Mouse (Mus musculus): Measurements from ENCODE around the gene Tbc1d16. TPM values are rescaled to one million over a fixed set of nuclear protein-coding genes. Genes with fewer than 3 reads are reported as not detected.

The Tbc1d16 gene
- polyA plus RNA-seq, 1 experiment = 1.2 TPM

DNA sequence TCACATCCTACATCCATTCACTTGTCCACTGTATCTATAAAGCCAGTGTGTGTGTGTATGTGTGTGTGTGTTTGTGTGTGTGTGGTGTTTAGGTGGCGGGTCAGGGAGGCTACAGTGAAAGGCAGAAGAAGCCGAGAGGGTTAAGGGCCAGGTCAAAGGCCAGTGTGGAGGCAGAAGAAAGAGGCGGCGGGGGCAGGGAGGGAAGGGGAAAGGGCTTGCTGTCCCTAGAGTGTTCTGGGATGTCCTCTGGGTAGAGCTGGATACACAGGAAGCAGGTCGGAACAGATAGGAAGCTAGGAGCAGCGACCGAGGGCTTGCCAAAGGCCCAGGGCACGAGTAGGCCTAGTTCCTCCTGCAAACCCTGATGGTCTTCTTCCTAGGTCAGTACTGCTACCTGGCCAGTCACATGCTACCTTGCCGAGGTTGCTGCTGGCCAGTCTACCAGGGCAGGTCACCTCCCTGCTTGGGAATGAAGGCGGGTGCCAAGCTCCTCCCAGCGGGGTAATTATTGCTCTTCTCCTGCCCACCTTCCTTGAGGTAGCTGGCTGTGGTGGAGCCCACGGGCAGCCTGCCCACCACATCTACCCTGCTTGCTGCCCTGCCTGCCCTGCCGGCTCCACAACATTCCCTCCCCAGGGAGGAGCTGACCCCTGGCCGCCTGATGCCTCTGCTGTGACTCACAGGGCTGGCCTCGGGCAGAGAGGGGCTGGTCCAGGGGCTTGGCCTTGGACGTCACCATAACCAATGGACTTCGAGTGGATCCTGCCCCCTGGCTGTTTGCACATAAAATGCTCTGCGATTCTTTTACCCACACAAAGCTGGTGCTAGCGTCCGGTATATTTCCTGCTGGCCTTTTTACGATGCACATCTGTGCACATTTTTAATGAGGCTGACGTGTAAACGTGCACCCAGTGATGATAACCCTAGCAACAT lies 102.1 kb downstream of the Tbc1d16 start:
- Histone ChIP-seq H3K4me1 (ENCODE audit: control insufficient read depth, insufficient read depth, low read length) (peaks cover 25% of the 10 kb centered on the region), H3K4me3 (replicated peaks; ENCODE audit: control insufficient read depth, low read depth, low read length) (no peak overlapping the region), H3K27ac (ENCODE audit: control insufficient read depth, insufficient read depth, low read depth, low read length, poor library complexity) (peak overlapping the region; percentile 38; the same call in 1 of the 2 replicates)
- WGBS = 27% methylated on average over 23 of the region's 23 CpGs
- TF ChIP-seq POLR2A (IDR thresholded peaks at IDR 0.05; ENCODE audit: borderline replicate concordance, control insufficient read depth, low read depth, low read length) (no peak), CTCF (IDR thresholded peaks at IDR 0.05; ENCODE audit: control insufficient read depth, insufficient read depth, low read length) (peak; percentile 27; the same call in 1 of the 2 replicates)

DNA sequence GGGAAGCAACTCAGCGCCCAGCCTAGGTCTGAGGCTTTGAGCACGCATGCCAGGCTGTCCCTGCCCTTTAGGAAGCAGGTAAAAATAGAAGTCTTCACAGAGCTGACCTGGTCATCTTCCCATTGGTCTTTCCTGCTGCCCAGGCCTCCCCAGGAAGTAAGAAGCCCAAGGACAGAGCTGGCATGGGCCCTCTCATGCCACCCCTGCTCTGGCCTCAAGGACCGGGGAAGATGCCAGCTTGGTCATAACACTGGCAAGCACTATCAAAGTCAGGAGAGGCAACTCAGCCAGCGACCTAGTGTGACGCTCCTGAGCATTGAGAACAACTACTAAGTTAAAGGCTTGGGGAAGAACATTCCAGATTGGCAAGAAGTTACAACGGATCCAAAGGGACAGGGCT lies 103.8 kb downstream of the Tbc1d16 start:
- peaks cover 25% of the 10 kb centered on the region for H3K4me1 ChIP-seq (ENCODE audit: control insufficient read depth, insufficient read depth, low read length)
- no peak for TF ChIP-seq CTCF (IDR thresholded peaks at IDR 0.05; ENCODE audit: control insufficient read depth, insufficient read depth, low read length)
- TF ChIP-seq POLR2A (IDR thresholded peaks at IDR 0.05; ENCODE audit: borderline replicate concordance, control insufficient read depth, low read depth, low read length) = no peak
- no peak overlapping the region for H3K27ac ChIP-seq (ENCODE audit: control insufficient read depth, insufficient read depth, low read depth, low read length, poor library complexity)
- H3K4me3 ChIP-seq (replicated peaks; ENCODE audit: control insufficient read depth, low read depth, low read length) = no peak overlapping the region
- WGBS = 84% methylated on average over 6 of the region's 6 CpGs

DNA sequence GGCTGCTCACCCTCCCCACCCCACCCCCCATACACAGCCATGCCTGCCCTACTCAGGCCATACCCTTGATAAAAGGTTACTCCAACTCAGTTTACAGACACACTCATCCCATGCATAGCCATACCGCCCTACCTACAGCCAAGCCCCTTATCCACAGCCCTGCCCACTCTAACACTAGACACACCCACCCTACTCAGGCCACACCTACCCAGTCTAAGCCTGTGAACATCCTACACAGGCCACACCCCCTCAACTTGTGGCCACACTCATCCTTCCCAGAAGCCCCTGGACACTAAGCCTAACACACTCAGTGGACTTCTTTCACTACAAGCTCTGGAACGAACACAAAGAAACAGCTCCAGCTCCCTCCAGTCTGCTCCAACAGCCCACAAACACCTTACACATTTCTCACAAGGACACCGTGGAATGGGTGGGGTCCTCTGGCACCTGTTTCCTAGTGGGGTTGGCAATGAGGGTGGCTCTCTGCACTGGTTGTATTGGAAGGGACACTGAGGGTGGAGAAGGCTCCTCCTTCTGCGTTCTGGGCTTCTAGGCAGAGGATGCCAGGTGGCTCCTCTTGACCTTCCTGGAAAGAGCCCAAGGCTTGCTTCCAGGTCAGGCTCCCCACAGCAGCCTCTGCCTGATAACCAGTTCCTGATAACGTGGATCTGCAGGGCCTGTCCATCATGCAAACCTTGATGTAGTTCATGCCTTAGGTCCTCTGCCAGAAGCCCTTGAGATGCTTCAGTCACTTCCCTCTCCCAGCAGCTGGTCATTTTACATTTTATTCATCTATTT lies 104.6 kb downstream of the Tbc1d16 start:
- WGBS = 59% methylated on average over 5 of the region's 5 CpGs

DNA sequence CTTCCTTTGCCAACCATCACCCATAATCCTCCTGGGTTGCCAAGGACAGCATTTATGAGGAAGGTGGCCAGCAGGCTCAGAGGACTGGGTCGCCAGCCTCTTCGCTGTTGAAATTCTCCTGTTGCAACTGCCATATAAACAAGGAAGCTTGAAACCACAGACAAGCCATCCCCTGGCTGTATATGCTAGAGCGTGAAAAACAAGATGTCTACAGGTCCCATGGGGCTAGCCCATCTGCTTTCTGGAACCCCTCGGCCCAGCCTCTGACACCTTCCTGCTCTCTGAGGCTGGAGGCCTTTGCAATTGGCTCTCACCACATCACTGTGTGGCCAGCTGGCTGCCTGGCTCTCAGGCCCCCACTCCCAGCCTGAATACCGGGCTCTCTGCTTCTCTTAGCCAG lies 105.9 kb downstream of the Tbc1d16 start:
- H3K4me1 ChIP-seq (ENCODE audit: control insufficient read depth, insufficient read depth, low read length) = peaks cover 20% of the 10 kb centered on the region
- 28% methylated on average over 5 of the region's 5 CpGs for WGBS
- TF ChIP-seq POLR2A (IDR thresholded peaks at IDR 0.05; ENCODE audit: borderline replicate concordance, control insufficient read depth, low read depth, low read length) (no peak), CTCF (IDR thresholded peaks at IDR 0.05; ENCODE audit: control insufficient read depth, insufficient read depth, low read length) (no peak)
- H3K27ac ChIP-seq (ENCODE audit: control insufficient read depth, insufficient read depth, low read depth, low read length, poor library complexity) = peak overlapping the region; percentile 87
- H3K4me3 ChIP-seq (replicated peaks; ENCODE audit: control insufficient read depth, low read depth, low read length) = no peak overlapping the region

More for the DNA sequence above, 104.6 kb downstream of the Tbc1d16 start:
- no peak for TF ChIP-seq POLR2A (IDR thresholded peaks at IDR 0.05; ENCODE audit: borderline replicate concordance, control insufficient read depth, low read depth, low read length)
- TF ChIP-seq CTCF (IDR thresholded peaks at IDR 0.05; ENCODE audit: control insufficient read depth, insufficient read depth, low read length) = no peak
- peaks cover 25% of the 10 kb centered on the region for H3K4me1 ChIP-seq (ENCODE audit: control insufficient read depth, insufficient read depth, low read length)
- H3K27ac ChIP-seq (ENCODE audit: control insufficient read depth, insufficient read depth, low read depth, low read length, poor library complexity) = no peak overlapping the region
- H3K4me3 ChIP-seq (replicated peaks; ENCODE audit: control insufficient read depth, low read depth, low read length) = no peak overlapping the region

DNA sequence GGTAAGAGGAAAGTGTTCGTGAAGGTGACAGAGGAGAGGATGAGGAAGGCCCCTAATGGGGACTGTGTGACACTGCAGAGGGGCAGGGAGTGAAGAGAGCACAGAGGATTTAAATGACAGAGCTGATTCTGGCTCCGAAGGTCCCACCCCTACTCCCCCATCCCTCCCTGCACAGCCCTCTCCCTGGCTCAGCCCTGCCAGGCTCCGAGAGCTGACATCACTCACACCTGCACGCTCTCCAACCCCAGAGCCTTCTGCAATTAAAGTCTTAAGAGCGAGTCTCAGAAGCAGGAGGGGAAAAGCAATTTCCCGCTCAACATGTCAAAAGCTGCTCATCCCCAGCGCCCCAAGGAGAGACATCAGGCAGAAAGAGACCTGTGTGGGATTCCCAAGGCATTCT lies 109.4 kb downstream of the Tbc1d16 start:
- H3K4me1 ChIP-seq (ENCODE audit: control insufficient read depth, insufficient read depth, low read length) = peaks cover 14% of the 10 kb centered on the region
- WGBS = 79% methylated on average over 7 of the region's 7 CpGs
- H3K27ac ChIP-seq (ENCODE audit: control insufficient read depth, insufficient read depth, low read depth, low read length, poor library complexity) = no peak overlapping the region
- no peak overlapping the region for H3K4me3 ChIP-seq (replicated peaks; ENCODE audit: control insufficient read depth, low read depth, low read length)
- TF ChIP-seq CTCF (IDR thresholded peaks at IDR 0.05; ENCODE audit: control insufficient read depth, insufficient read depth, low read length) (no peak), POLR2A (IDR thresholded peaks at IDR 0.05; ENCODE audit: borderline replicate concordance, control insufficient read depth, low read depth, low read length) (no peak)

DNA sequence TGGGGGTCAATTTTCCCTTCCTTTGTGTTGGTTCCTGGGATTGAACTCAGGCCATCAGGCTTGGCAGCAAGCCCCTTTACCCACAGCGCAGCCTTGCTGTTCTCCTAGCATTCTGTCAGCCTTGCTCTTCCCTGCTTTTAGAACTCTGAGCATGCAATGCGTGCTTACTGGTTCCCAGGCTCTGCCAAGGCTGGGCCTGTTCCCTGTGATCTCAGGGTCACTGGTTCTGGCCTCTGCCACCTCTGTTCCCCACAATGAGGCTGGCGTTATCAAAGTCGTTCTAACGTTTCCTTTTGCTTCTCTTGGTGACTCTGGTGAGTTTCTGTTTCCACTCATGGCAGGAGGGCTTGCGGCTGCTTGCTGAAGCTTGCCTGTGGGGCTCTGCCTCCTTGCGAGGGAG lies 110.4 kb downstream of the Tbc1d16 start:
- Histone ChIP-seq H3K4me3 (replicated peaks; ENCODE audit: control insufficient read depth, low read depth, low read length) (no peak overlapping the region), H3K4me1 (ENCODE audit: control insufficient read depth, insufficient read depth, low read length) (peaks cover 9% of the 10 kb centered on the region), H3K27ac (ENCODE audit: control insufficient read depth, insufficient read depth, low read depth, low read length, poor library complexity) (no peak overlapping the region)
- TF ChIP-seq CTCF (IDR thresholded peaks at IDR 0.05; ENCODE audit: control insufficient read depth, insufficient read depth, low read length) (no peak), POLR2A (IDR thresholded peaks at IDR 0.05; ENCODE audit: borderline replicate concordance, control insufficient read depth, low read depth, low read length) (no peak)
- 45% methylated on average over 7 of the region's 7 CpGs for WGBS

DNA sequence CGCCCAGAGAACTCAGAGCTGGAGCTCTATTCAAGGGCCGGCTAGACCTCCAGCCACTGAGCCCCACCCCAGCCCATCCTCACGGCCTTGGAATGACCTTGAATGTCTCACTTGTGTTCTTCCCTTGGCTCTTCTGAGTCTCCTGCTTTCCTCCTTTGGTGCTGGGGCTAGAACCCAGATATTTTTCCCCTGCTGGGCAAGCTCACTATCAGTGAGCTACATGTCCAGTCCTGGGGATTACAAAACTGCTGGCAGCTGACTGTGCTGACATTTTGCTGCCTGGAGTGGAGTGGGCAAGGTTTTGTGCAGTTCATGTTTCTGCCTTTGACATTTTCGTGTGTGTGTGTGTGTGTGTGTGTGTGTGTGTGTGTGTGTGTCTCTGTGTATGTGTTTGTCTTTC lies 111.3 kb downstream of the Tbc1d16 start:
- no peak overlapping the region for H3K27ac ChIP-seq (ENCODE audit: control insufficient read depth, insufficient read depth, low read depth, low read length, poor library complexity)
- WGBS = 63% methylated on average over 4 of the region's 4 CpGs
- no peak for TF ChIP-seq POLR2A (IDR thresholded peaks at IDR 0.05; ENCODE audit: borderline replicate concordance, control insufficient read depth, low read depth, low read length)
- no peak for TF ChIP-seq CTCF (IDR thresholded peaks at IDR 0.05; ENCODE audit: control insufficient read depth, insufficient read depth, low read length)
- no peak overlapping the region for H3K4me3 ChIP-seq (replicated peaks; ENCODE audit: control insufficient read depth, low read depth, low read length)
- peaks cover 3% of the 10 kb centered on the region; the same call in 1 of the 2 replicates for H3K4me1 ChIP-seq (ENCODE audit: control insufficient read depth, insufficient read depth, low read length)

DNA sequence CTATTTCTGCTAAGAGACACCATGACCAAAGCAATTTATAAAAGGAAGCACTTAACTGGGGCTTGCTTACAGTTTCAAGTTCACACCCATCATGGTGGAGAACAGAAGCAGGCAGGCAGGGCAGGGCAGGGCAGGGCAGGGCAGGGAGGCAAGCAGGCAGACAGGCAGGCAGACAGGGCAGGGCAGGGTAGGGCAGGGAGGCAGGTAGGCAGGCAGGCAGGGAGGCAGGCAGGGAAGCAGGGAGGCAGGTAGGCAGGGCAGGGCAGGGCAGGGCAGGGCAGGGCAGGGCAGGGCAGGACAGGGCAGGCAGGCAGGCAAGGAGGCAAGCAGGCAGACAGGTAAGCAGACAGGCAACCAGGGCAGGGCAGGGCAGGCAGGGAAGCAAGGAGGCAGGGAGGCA lies 115.6 kb downstream of the Tbc1d16 start:
- H3K4me1 ChIP-seq (ENCODE audit: control insufficient read depth, insufficient read depth, low read length) = peaks cover 3% of the 10 kb centered on the region; the same call in 1 of the 2 replicates
- no peak overlapping the region for H3K27ac ChIP-seq (ENCODE audit: control insufficient read depth, insufficient read depth, low read depth, low read length, poor library complexity)
- TF ChIP-seq CTCF (IDR thresholded peaks at IDR 0.05; ENCODE audit: control insufficient read depth, insufficient read depth, low read length) (no peak), POLR2A (IDR thresholded peaks at IDR 0.05; ENCODE audit: borderline replicate concordance, control insufficient read depth, low read depth, low read length) (no peak)
- H3K4me3 ChIP-seq (replicated peaks; ENCODE audit: control insufficient read depth, low read depth, low read length) = no peak overlapping the region
